Mouse (Mus musculus): ENCODE measurements around the gene Mprip.

DNA sequence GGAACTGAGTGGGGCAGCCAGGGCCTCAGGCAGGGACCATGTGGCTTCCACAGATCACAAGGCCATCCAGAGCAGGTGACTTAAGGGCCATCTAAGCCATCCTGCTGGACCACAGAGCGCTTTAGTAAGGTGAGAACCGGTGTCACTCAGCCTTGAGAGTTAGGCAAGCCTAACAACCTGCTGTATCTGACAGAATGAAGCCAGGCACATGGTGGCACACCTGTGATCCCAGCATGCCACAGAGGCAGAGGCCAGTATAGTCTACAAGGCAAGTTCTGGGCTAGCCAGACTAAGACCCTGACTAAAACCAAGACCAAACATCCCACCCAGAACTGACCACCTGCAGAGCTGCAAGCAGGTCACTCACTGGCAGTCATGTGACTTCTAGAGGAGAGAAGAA is 144.6 kb downstream of the Mprip start:
- TF ChIP-seq CTCF (IDR thresholded peaks at IDR 0.05; ENCODE audit: low read depth) (no peak), EP300 (IDR thresholded peaks at IDR 0.05; ENCODE audit: low read depth) (no peak)
